In the genomic region with DNA sequence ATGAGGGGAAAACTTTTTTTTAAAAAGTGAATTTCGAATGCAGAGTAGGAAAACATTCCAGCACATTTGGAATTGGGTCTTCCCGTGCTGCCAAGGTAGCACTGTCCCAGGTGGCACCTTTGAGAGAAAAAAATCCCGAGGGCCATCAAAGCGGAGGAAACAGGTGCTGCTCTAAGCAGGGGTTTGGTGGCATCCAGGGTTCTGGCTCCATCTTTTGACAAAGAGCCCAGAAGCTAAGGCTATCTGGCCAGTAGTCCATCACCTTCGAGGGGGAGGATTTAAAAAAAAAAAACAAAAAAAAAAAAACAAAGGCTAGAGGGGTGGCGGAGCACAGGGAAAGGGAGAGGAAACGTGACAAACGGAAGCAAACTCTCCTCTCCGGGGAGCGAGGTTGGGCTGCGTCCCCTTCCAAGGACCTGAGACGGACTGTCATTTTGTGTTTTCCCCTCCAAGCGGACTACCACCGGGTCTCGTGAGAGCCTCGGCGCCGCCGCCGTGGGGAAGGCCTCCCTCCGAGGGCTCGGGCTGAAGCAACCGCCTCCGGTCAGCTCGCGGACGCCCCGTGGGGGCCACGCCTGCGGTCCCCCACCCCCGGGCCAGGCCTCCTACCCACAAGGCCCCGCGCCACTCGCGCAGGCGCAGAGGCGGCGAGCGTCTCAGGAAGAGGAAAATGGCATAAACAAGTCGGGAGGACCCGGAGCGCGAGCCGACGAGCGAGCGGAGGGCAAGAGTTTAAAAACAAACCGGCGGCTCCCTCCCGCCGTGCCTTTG, we compare ENCODE assay signal across 8 mouse cellular contexts. TPM values are rescaled to one million over a fixed set of nuclear protein-coding genes. Genes with fewer than 3 reads are reported as not detected.
DNase-seq lines count a peak whose midpoint lies in the region; ATAC-seq and TF ChIP-seq lines count a peak whose summit lies in the region.

A gene (plus strand): TSS at position 627 of the 771 bp plus-strand sequence.

- H3K27me3 ChIP-seq in embryonic facial prominence, embryonic 14.5 days (replicated peaks; ENCODE audit: control insufficient read depth, insufficient read depth, low read length), result no peaks in the 10 kb centered on the region
- H3K27me3 ChIP-seq in limb, embryonic 14.5 days (ENCODE audit: control insufficient read depth, insufficient read depth, low read length), result no peaks in the 10 kb centered on the region
- no peaks in the 10 kb centered on the region for H3K27me3 ChIP-seq in midbrain, postnatal 0 days (ENCODE audit: insufficient read depth, low read length)

- ATAC-seq in embryonic facial prominence, embryonic 14.5 days (ENCODE audit: low read depth), result peak; percentile 88
- ATAC-seq in limb, embryonic 14.5 days (ENCODE audit: low FRiP score, low read depth), result peak; percentile 88
- ATAC-seq in midbrain, postnatal 0 days (ENCODE audit: low FRiP score), result peak; percentile 88

- H3K27ac ChIP-seq in embryonic facial prominence, embryonic 14.5 days (replicated peaks; ENCODE audit: low read depth, low read length), result peak within 1 kb of the TSS; percentile 98
- peak within 1 kb of the TSS; percentile 97 for H3K27ac ChIP-seq in limb, embryonic 14.5 days (replicated peaks; ENCODE audit: low read depth, low read length)
- H3K27ac ChIP-seq in midbrain, postnatal 0 days (ENCODE audit: low read depth, low read length), result peak within 1 kb of the TSS; percentile 97

- WGBS in embryonic facial prominence, embryonic 14.5 days, result under 1% methylated on average over 37 of the region's 51 CpGs
- WGBS in limb, embryonic 14.5 days, result under 1% methylated on average over 37 of the region's 51 CpGs
- under 1% methylated on average over 45 of the region's 51 CpGs for WGBS in midbrain, postnatal 0 days

- TF ChIP-seq POLR2A in limb, embryonic 14.5 days (IDR thresholded peaks at IDR 0.05; ENCODE audit: borderline replicate concordance, extremely low read depth, insufficient read depth, insufficient read length), result peak; percentile 79; the same call in 1 of the 2 replicates

- H3K4me3 ChIP-seq in embryonic facial prominence, embryonic 14.5 days (ENCODE audit: low read depth, low read length), result peak within 1 kb of the TSS; percentile 99
- peak within 1 kb of the TSS; percentile 99 for H3K4me3 ChIP-seq in limb, embryonic 14.5 days (replicated peaks; ENCODE audit: low read length)
- H3K4me3 ChIP-seq in midbrain, postnatal 0 days (ENCODE audit: low read depth, low read length), result peak within 1 kb of the TSS; percentile 100

- DNase-seq in 3T3-L1 (ENCODE audit: low read depth, low spot score), result peak; percentile 92
- peak; percentile 94 to 95 for DNase-seq in adrenal gland, postnatal 4 days (ENCODE audit: low spot score in 2 of 2)
- peak; percentile 96 for DNase-seq in embryonic facial prominence, embryonic 14.5 days (ENCODE audit: low spot score)
- peak; percentile 96 for DNase-seq in heart, adult 8-10 months (ENCODE audit: low spot score)
- peak; percentile 96 for DNase-seq in kidney, adult 9 months
- DNase-seq in limb, embryonic 14.5 days (ENCODE audit: low spot score), result peak; percentile 86
- peak; percentile 94 for DNase-seq in midbrain, postnatal 0 days (ENCODE audit: low spot score)
- DNase-seq in spleen, postnatal 14 days (ENCODE audit: low spot score in 2 of 2), result peak; percentile 89 to 91

- TF ChIP-seq CTCF in midbrain, postnatal 0 days (IDR thresholded peaks at IDR 0.05), result no peak

- H3K36me3 ChIP-seq in embryonic facial prominence, embryonic 14.5 days (ENCODE audit: control insufficient read depth, insufficient read depth, low read length), result no peaks in the 10 kb centered on the region
- H3K36me3 ChIP-seq in limb, embryonic 14.5 days (ENCODE audit: control insufficient read depth, insufficient read depth, low read length), result no peaks in the 10 kb centered on the region
- H3K36me3 ChIP-seq in midbrain, postnatal 0 days (ENCODE audit: insufficient read depth, low read length), result no peaks in the 10 kb centered on the region; the same call in 1 of the 2 replicates

- H3K9ac ChIP-seq in embryonic facial prominence, embryonic 14.5 days (ENCODE audit: low read depth, low read length), result peak within 1 kb of the TSS; percentile 98
- peak within 1 kb of the TSS; percentile 97 for H3K9ac ChIP-seq in limb, embryonic 14.5 days (ENCODE audit: low read depth, low read length, severe bottlenecking)
- H3K9ac ChIP-seq in midbrain, postnatal 0 days (replicated peaks; ENCODE audit: low read length, poor library complexity, severe bottlenecking), result peak within 1 kb of the TSS; percentile 95

- H3K4me1 ChIP-seq in embryonic facial prominence, embryonic 14.5 days (ENCODE audit: control insufficient read depth, insufficient read depth, low read length), result peaks cover 16% of the 10 kb centered on the region
- peaks cover 16% of the 10 kb centered on the region; the same call in 1 of the 2 replicates for H3K4me1 ChIP-seq in limb, embryonic 14.5 days (ENCODE audit: control insufficient read depth, insufficient read depth, low read length)
- H3K4me1 ChIP-seq in midbrain, postnatal 0 days (ENCODE audit: insufficient read depth, low read length), result no peaks in the 10 kb centered on the region; the same call in 1 of the 2 replicates

- H3K4me2 ChIP-seq in embryonic facial prominence, embryonic 14.5 days (ENCODE audit: low read depth, low read length), result peak within 1 kb of the TSS; percentile 71
- H3K4me2 ChIP-seq in limb, embryonic 14.5 days (replicated peaks; ENCODE audit: low read depth, low read length, severe bottlenecking), result peak within 1 kb of the TSS; percentile 75
- peak within 1 kb of the TSS; percentile 75 for H3K4me2 ChIP-seq in midbrain, postnatal 0 days (ENCODE audit: low read depth, low read length, poor library complexity, severe bottlenecking)

- no peaks in the 10 kb centered on the region for H3K9me3 ChIP-seq in embryonic facial prominence, embryonic 14.5 days (ENCODE audit: control insufficient read depth, low read length)
- H3K9me3 ChIP-seq in limb, embryonic 14.5 days (ENCODE audit: control insufficient read depth, low read length), result no peaks in the 10 kb centered on the region
- no peaks in the 10 kb centered on the region for H3K9me3 ChIP-seq in midbrain, postnatal 0 days (ENCODE audit: low read length)

RNA-seq across cellular contexts. Expression of the gene that starts here (rescaled TPM):
- 100 to 1,000 TPM; 149 to 151 TPM for total RNA-seq in adrenal gland, postnatal 4 days (2021)
- 57.5 and 60.1 TPM in 2 replicates for polyA plus RNA-seq in embryonic facial prominence, embryonic 14.5 days (2014; fragmentation: Nextera tagmentation; extraction: Ambion mirVana)
- total RNA-seq in heart, adult 8-10 months (2022), result 10 to 100 TPM; 27.8 to 37.4 (median 29.4) TPM
- 46.7 and 48.0 TPM in 2 replicates for polyA plus RNA-seq in limb, embryonic 14.5 days (2012; rRNA removed)
- polyA plus RNA-seq in limb, embryonic 14.5 days (2014; fragmentation: Nextera tagmentation; extraction: Ambion mirVana), result 60.7 and 74.5 TPM in 2 replicates
- 38.9 and 66.7 TPM in 2 replicates for total RNA-seq in midbrain, postnatal 0 days (2014; rRNA removed)
- polyA plus RNA-seq in midbrain, postnatal 0 days (2015; fragmentation: Nextera tagmentation; extraction: Ambion mirVana), result 51.3 and 61.4 TPM in 2 replicates

Comparison
In these comparisons a context has a peak if more than half of its experiments do, and no peak if none do; other contexts are left out.
1. Peak in every context shown above with its lines: DNase-seq, ATAC-seq, H3K4me3 ChIP-seq and H3K27ac ChIP-seq.